Mouse (Mus musculus) limb, embryonic 11.5 days (tissue): ENCODE measurements around the gene Sez6. TPM values are rescaled to one million over a fixed set of nuclear protein-coding genes. Genes with fewer than 3 reads are reported as not detected.
A peak's percentile ranks its signal among the peaks of the same experiment; 100 is the strongest.

Experiments
- ATAC-seq: fragments of 200-750 bp; cut with Nextera tagmentation; 2 replicates; pipeline ENCODE4 v1.8.0; 2017; ENCODE audit warnings: low read depth; ENCODE audit not compliant: insufficient number of reproducible peaks, low FRiP score, low TSS enrichment
- DNase-seq: peaks from one replicate; pipeline ENCODE4 v3.0.0-alpha.2; 2015; ENCODE audit warnings: low spot score
- H3K27ac ChIP-seq: fragments of 300-500 bp; sonication (generic); replicated peaks from 2 replicates; pipeline ENCODE4 v1.5.1; 2014; ENCODE audit warnings: low read depth, mild to moderate bottlenecking, low read length
- H3K27me3 ChIP-seq: fragments of 300-500 bp; sonication (generic); 2 replicates; pipeline ENCODE4 v1.6.1; 2014; ENCODE audit warnings: mild to moderate bottlenecking, low read length, mixed read lengths; ENCODE audit not compliant: control insufficient read depth, insufficient read depth
- H3K36me3 ChIP-seq: fragments of 300-500 bp; sonication (generic); 2 replicates; pipeline ENCODE4 v1.6.1; 2014; ENCODE audit warnings: mild to moderate bottlenecking, low read length, moderate library complexity, mixed read lengths; ENCODE audit not compliant: control insufficient read depth, insufficient read depth
- H3K4me1 ChIP-seq: fragments of 300-500 bp; sonication (generic); 2 replicates; pipeline ENCODE4 v1.6.1; 2014; ENCODE audit warnings: low read length, mixed read lengths; ENCODE audit not compliant: control insufficient read depth, insufficient read depth
- H3K4me2 ChIP-seq: fragments of 300-500 bp; sonication (generic); 2 replicates; pipeline ENCODE4 v1.6.1; 2014; ENCODE audit warnings: low read depth, mild to moderate bottlenecking, moderate library complexity; ENCODE audit not compliant: severe bottlenecking
- H3K4me3 ChIP-seq: fragments of 300-500 bp; sonication (generic); 2 replicates; pipeline ENCODE4 v1.5.1; 2014; ENCODE audit warnings: low read depth, low read length
- H3K9ac ChIP-seq: fragments of 300-500 bp; sonication (generic); 2 replicates; pipeline ENCODE4 v1.6.1; 2014; ENCODE audit warnings: mild to moderate bottlenecking, low read length
- H3K9me3 ChIP-seq: fragments of 300-500 bp; sonication (generic); 2 replicates; pipeline ENCODE4 v1.6.1; 2016; ENCODE audit warnings: low read length; ENCODE audit not compliant: control insufficient read depth
- WGBS: fragments of 180-500 bp; shearing (Covaris S2); extraction: QIAGEN DNeasy Blood & Tissue Kit; methylation state at CpG from one replicate; pipeline ENCODE4 v1.1.7; 2014; 5-methylcytosine and 5-hydroxymethylcytosine counted together
- polyA plus RNA-seq: library from polyadenylated mRNA; unstranded; fragments of >200 nt; fragmentation: Nextera tagmentation; extraction: Ambion mirVana; gene quantifications from 2 replicates; pipeline ENCODE4 v1.2.1, GENCODE M21; 2014

The Sez6 gene
- polyA plus RNA-seq, 1 experiment from 2014 or later, result 0.23 TPM

GRCm38 (mm10) chr11:77901366-77901765 lies 29.2 kb upstream of the Sez6 start:
- no peak overlapping the region for H3K9ac ChIP-seq
- WGBS, result 52% methylated on average over 5 of the region's 5 CpGs
- H3K27ac ChIP-seq, result no peak overlapping the region
- H3K4me1 ChIP-seq, result peaks cover 5% of the 10 kb centered on the region; the same call in 1 of the 2 replicates
- no peak overlapping the region for H3K4me3 ChIP-seq
- H3K36me3 ChIP-seq, result no peaks in the 10 kb centered on the region
- no peaks in the 10 kb centered on the region for H3K9me3 ChIP-seq
- ATAC-seq (no peak), DNase-seq (no peak)
- no peak overlapping the region for H3K4me2 ChIP-seq
- peaks cover 21% of the 10 kb centered on the region for H3K27me3 ChIP-seq

GRCm38 (mm10) chr11:77901775-77902355 lies 28.7 kb upstream of the Sez6 start:
- H3K4me2 ChIP-seq, result no peak overlapping the region
- no peaks in the 10 kb centered on the region for H3K36me3 ChIP-seq
- peaks cover 18% of the 10 kb centered on the region for H3K27me3 ChIP-seq
- no peak overlapping the region for H3K27ac ChIP-seq
- H3K4me3 ChIP-seq, result no peak overlapping the region
- no peak for ATAC-seq
- H3K4me1 ChIP-seq, result peaks cover 7% of the 10 kb centered on the region; the same call in 1 of the 2 replicates
- 47% methylated on average over 8 of the region's 8 CpGs for WGBS
- H3K9ac ChIP-seq, result no peak overlapping the region
- H3K9me3 ChIP-seq, result no peaks in the 10 kb centered on the region
- DNase-seq, result no peak

GRCm38 (mm10) chr11:77903761-77904160 lies 26.8 kb upstream of the Sez6 start:
- Histone ChIP-seq H3K27me3 (peaks cover 4% of the 10 kb centered on the region; the same call in 1 of the 2 replicates), H3K9me3 (no peaks in the 10 kb centered on the region), H3K36me3 (no peaks in the 10 kb centered on the region), H3K9ac (no peak overlapping the region), H3K4me1 (peaks cover 9% of the 10 kb centered on the region; the same call in 1 of the 2 replicates), H3K27ac (no peak overlapping the region), H3K4me2 (no peak overlapping the region), H3K4me3 (no peak overlapping the region)
- ATAC-seq, result no peak
- WGBS, result 30% methylated on average over 3 of the region's 3 CpGs
- no peak for DNase-seq

- DNase-seq (no peak), ATAC-seq (no peak)
- Histone ChIP-seq H3K9me3 (no peaks in the 10 kb centered on the region), H3K27me3 (0 out of 2 replicates have a peak, but pooled peaks cover 4% of the 10 kb centered on the region), H3K4me2 (no peak overlapping the region), H3K27ac (no peak overlapping the region), H3K4me3 (no peak overlapping the region), H3K9ac (no peak overlapping the region), H3K36me3 (no peaks in the 10 kb centered on the region), H3K4me1 (peaks cover 9% of the 10 kb centered on the region; the same call in 1 of the 2 replicates)
- WGBS, result 32% methylated on average over 1 of the region's 1 CpGs
These were observed 25.9 kb upstream of the Sez6 start for GRCm38 (mm10) chr11:77904707-77905106.

GRCm38 (mm10) chr11:77906097-77906687 lies 24.4 kb upstream of the Sez6 start:
- H3K4me2 ChIP-seq, result no peak overlapping the region

GRCm38 (mm10) chr11:77906747-77907174 lies 23.8 kb upstream of the Sez6 start:
- peak overlapping the region; percentile 22 for H3K4me2 ChIP-seq
- no peaks in the 10 kb centered on the region for H3K36me3 ChIP-seq
- H3K4me1 ChIP-seq, result peaks cover 7% of the 10 kb centered on the region; the same call in 1 of the 2 replicates
- H3K9ac ChIP-seq, result no peak overlapping the region
- DNase-seq (no peak), ATAC-seq (no peak)
- H3K9me3 ChIP-seq, result no peaks in the 10 kb centered on the region
- WGBS, result 16% methylated on average over 9 of the region's 9 CpGs
- no peak overlapping the region for H3K4me3 ChIP-seq
- H3K27me3 ChIP-seq, result peaks cover 5% of the 10 kb centered on the region; the same call in 1 of the 2 replicates
- H3K27ac ChIP-seq, result no peak overlapping the region

More at GRCm38 (mm10) chr11:77906097-77906687, 24.4 kb upstream of the Sez6 start:
- DNase-seq (no peak), ATAC-seq (no peak)
- H3K27ac ChIP-seq, result no peak overlapping the region
- WGBS, result 44% methylated on average over 19 of the region's 19 CpGs
- peaks cover 5% of the 10 kb centered on the region; the same call in 1 of the 2 replicates for H3K27me3 ChIP-seq
- peaks cover 9% of the 10 kb centered on the region; the same call in 1 of the 2 replicates for H3K4me1 ChIP-seq
- no peaks in the 10 kb centered on the region for H3K36me3 ChIP-seq
- H3K9me3 ChIP-seq, result no peaks in the 10 kb centered on the region
- H3K4me3 ChIP-seq, result no peak overlapping the region
- H3K9ac ChIP-seq, result no peak overlapping the region

- Histone ChIP-seq H3K27ac (no peak overlapping the region), H3K27me3 (peaks cover 10% of the 10 kb centered on the region), H3K4me2 (no peak overlapping the region), H3K36me3 (no peaks in the 10 kb centered on the region), H3K4me3 (no peak overlapping the region), H3K4me1 (peaks cover 4% of the 10 kb centered on the region; the same call in 1 of the 2 replicates), H3K9ac (no peak overlapping the region), H3K9me3 (no peaks in the 10 kb centered on the region)
- 80% methylated on average over 4 of the region's 4 CpGs for WGBS
- no peak for DNase-seq
- no peak for ATAC-seq
These were observed 22.1 kb upstream of the Sez6 start for GRCm38 (mm10) chr11:77908468-77908867.

GRCm38 (mm10) chr11:77909376-77909775 lies 21.2 kb upstream of the Sez6 start:
- DNase-seq, result no peak
- 36% methylated on average over 5 of the region's 5 CpGs for WGBS
- no peak overlapping the region for H3K4me3 ChIP-seq
- H3K4me1 ChIP-seq, result peaks cover 6% of the 10 kb centered on the region; the same call in 1 of the 2 replicates
- ATAC-seq, result no peak
- no peak overlapping the region for H3K9ac ChIP-seq
- H3K4me2 ChIP-seq, result no peak overlapping the region
- H3K9me3 ChIP-seq, result no peaks in the 10 kb centered on the region
- H3K36me3 ChIP-seq, result no peaks in the 10 kb centered on the region
- H3K27ac ChIP-seq, result no peak overlapping the region
- H3K27me3 ChIP-seq, result peaks cover 16% of the 10 kb centered on the region
